10 mouse cellular contexts compared by ENCODE assay signal in genomic region chr19:28394826-28395583, GRCm38 (mm10).
A peak's percentile ranks its signal among the peaks of the same experiment; 100 is the strongest.
DNase-seq lines count a peak whose midpoint lies in the region; ATAC-seq and TF ChIP-seq lines count a peak whose summit lies in the region.
"Had no signal": no experiment of that assay in that cellular context is flagged by ENCODE, and none has a peak within 500 bp of the region (broad histone marks: within the 10 kb centered on the region; RNA-seq: fewer than 3 reads in every experiment).

No protein-coding gene starts in this region.

- no peak overlapping the region for H3K4me2 ChIP-seq in kidney, embryonic 14.5 days (replicated peaks; ENCODE audit: low read depth, low read length)
- peak overlapping the region; percentile 45 for H3K4me2 ChIP-seq in forebrain, embryonic 13.5 days
- no peak overlapping the region for H3K4me2 ChIP-seq in midbrain, postnatal 0 days (ENCODE audit: low read depth, low read length, poor library complexity, severe bottlenecking)
- no peak overlapping the region for H3K4me2 ChIP-seq in intestine, embryonic 15.5 days (replicated peaks)
- H3K4me2 ChIP-seq: lung, embryonic 14.5 days had no signal

- WGBS in kidney, embryonic 14.5 days = 24% methylated on average over 12 of the region's 12 CpGs
- 4% methylated on average over 12 of the region's 12 CpGs for WGBS in forebrain, embryonic 13.5 days
- WGBS in midbrain, postnatal 0 days = 28% methylated on average over 12 of the region's 12 CpGs
- WGBS in intestine, embryonic 15.5 days = 61% methylated on average over 12 of the region's 12 CpGs

- no peaks in the 10 kb centered on the region for H3K27me3 ChIP-seq in kidney, embryonic 14.5 days (ENCODE audit: control insufficient read depth, insufficient read depth, low read length)
- peaks cover 3% of the 10 kb centered on the region; the same call in 1 of the 2 replicates for H3K27me3 ChIP-seq in forebrain, embryonic 13.5 days
- no peaks in the 10 kb centered on the region for H3K27me3 ChIP-seq in midbrain, postnatal 0 days (ENCODE audit: insufficient read depth, low read length)
- no peaks in the 10 kb centered on the region for H3K27me3 ChIP-seq in intestine, embryonic 15.5 days (replicated peaks)

- no peaks in the 10 kb centered on the region for H3K36me3 ChIP-seq in kidney, embryonic 14.5 days (ENCODE audit: control insufficient read depth, insufficient read depth, low read length)
- no peaks in the 10 kb centered on the region for H3K36me3 ChIP-seq in forebrain, embryonic 13.5 days (ENCODE audit: poor library complexity, severe bottlenecking)
- no peaks in the 10 kb centered on the region for H3K36me3 ChIP-seq in midbrain, postnatal 0 days (ENCODE audit: insufficient read depth, low read length)
- H3K36me3 ChIP-seq in intestine, embryonic 15.5 days = no peaks in the 10 kb centered on the region

- no peak overlapping the region for H3K4me3 ChIP-seq in kidney, embryonic 14.5 days (ENCODE audit: low read length)
- H3K4me3 ChIP-seq in forebrain, embryonic 13.5 days = no peak overlapping the region
- no peak overlapping the region for H3K4me3 ChIP-seq in midbrain, postnatal 0 days (ENCODE audit: low read depth, low read length)
- no peak overlapping the region for H3K4me3 ChIP-seq in intestine, embryonic 15.5 days (replicated peaks)

- H3K27ac ChIP-seq in kidney, embryonic 14.5 days (ENCODE audit: low read depth, low read length) = no peak overlapping the region
- peak overlapping the region; percentile 71 for H3K27ac ChIP-seq in forebrain, embryonic 13.5 days
- no peak overlapping the region for H3K27ac ChIP-seq in midbrain, postnatal 0 days (ENCODE audit: low read depth, low read length)
- H3K27ac ChIP-seq in intestine, embryonic 15.5 days = no peak overlapping the region

- no peaks in the 10 kb centered on the region for H3K4me1 ChIP-seq in kidney, embryonic 14.5 days (ENCODE audit: control insufficient read depth, insufficient read depth, low read length)
- peaks cover 35% of the 10 kb centered on the region for H3K4me1 ChIP-seq in forebrain, embryonic 13.5 days
- H3K4me1 ChIP-seq in midbrain, postnatal 0 days (ENCODE audit: insufficient read depth, low read length) = no peaks in the 10 kb centered on the region
- H3K4me1 ChIP-seq in intestine, embryonic 15.5 days (replicated peaks) = no peaks in the 10 kb centered on the region

- no peaks in the 10 kb centered on the region for H3K9me3 ChIP-seq in kidney, embryonic 14.5 days (ENCODE audit: control insufficient read depth, low read length)
- H3K9me3 ChIP-seq in forebrain, embryonic 13.5 days (replicated peaks) = no peaks in the 10 kb centered on the region
- H3K9me3 ChIP-seq in midbrain, postnatal 0 days (ENCODE audit: low read length) = no peaks in the 10 kb centered on the region
- no peaks in the 10 kb centered on the region for H3K9me3 ChIP-seq in intestine, embryonic 15.5 days

- H3K9ac ChIP-seq in kidney, embryonic 14.5 days (ENCODE audit: low read depth, low read length) = no peak overlapping the region
- H3K9ac ChIP-seq in forebrain, embryonic 13.5 days = no peak overlapping the region
- H3K9ac ChIP-seq in midbrain, postnatal 0 days (replicated peaks; ENCODE audit: low read length, poor library complexity, severe bottlenecking) = no peak overlapping the region
- no peak overlapping the region for H3K9ac ChIP-seq in intestine, embryonic 15.5 days
- H3K9ac ChIP-seq: lung, embryonic 14.5 days had no signal

- ATAC-seq in kidney, embryonic 14.5 days (ENCODE audit: low FRiP score, low TSS enrichment) = peak; percentile 28; the same call in 1 of the 2 replicates
- ATAC-seq in forebrain, embryonic 13.5 days = peak; percentile 85
- ATAC-seq in midbrain, postnatal 0 days (ENCODE audit: low FRiP score) = no peak
- no peak for ATAC-seq in intestine, embryonic 15.5 days

- TF ChIP-seq CTCF in midbrain, postnatal 0 days (IDR thresholded peaks at IDR 0.05) = no peak

- no peak for DNase-seq in kidney, adult 18-20 months
- DNase-seq in layer of hippocampus, adult 11-12 months (ENCODE audit: low spot score) = peak; percentile 40
- peak; percentile 39 for DNase-seq in midbrain, postnatal 0 days (ENCODE audit: low spot score)
- DNase-seq in liver = no peak
- DNase-seq in lung, postnatal 25 days (ENCODE audit: low spot score) = no peak
- DNase-seq: cerebellum, adult 11 months; lung, embryonic 14.5 days had no signal

Comparison
In these comparisons a context has a peak if more than half of its experiments do, and no peak if none do; other contexts are left out.
1. ATAC-seq: peak in kidney, embryonic 14.5 days (single experiment) and forebrain, embryonic 13.5 days (single experiment); none in midbrain, postnatal 0 days (single experiment) and intestine, embryonic 15.5 days (single experiment).
2. DNase-seq: peak in layer of hippocampus, adult 11-12 months (single experiment) and midbrain, postnatal 0 days (single experiment); none in kidney, adult 18-20 months (single experiment), liver (single experiment) and lung, postnatal 25 days (single experiment).